ENCODE assay signal across 8 mouse cellular contexts in genomic region chr12:102416391-102416837, GRCm38 (mm10). TPM values are rescaled to one million over a fixed set of nuclear protein-coding genes. Genes with fewer than 3 reads are reported as not detected.
DNase-seq lines count a peak whose midpoint lies in the region; ATAC-seq and TF ChIP-seq lines count a peak whose summit lies in the region.
"Had no signal": no experiment of that assay in that cellular context is flagged by ENCODE, and none has a peak within 500 bp of the region (broad histone marks: within the 10 kb centered on the region; RNA-seq: fewer than 3 reads in every experiment).

No protein-coding gene starts in this region.

- H3K36me3 ChIP-seq in liver, adult 2 months (ENCODE audit: control insufficient read depth, insufficient read depth, low read length): peaks cover 9% of the 10 kb centered on the region
- H3K36me3 ChIP-seq in liver, embryonic 12.5 days: no peaks in the 10 kb centered on the region
- H3K36me3 ChIP-seq in heart, postnatal 0 days (replicated peaks; ENCODE audit: control insufficient read depth, insufficient read depth, low read length): no peaks in the 10 kb centered on the region
- no peaks in the 10 kb centered on the region for H3K36me3 ChIP-seq in liver, embryonic 14.5 days (replicated peaks; ENCODE audit: control insufficient read depth, insufficient read depth, low read depth)
- H3K36me3 ChIP-seq: midbrain, embryonic 12.5 days had no signal

- no peaks in the 10 kb centered on the region for H3K9me3 ChIP-seq in liver, embryonic 12.5 days (replicated peaks)
- H3K9me3 ChIP-seq in heart, postnatal 0 days (replicated peaks; ENCODE audit: control insufficient read depth, low read length): no peaks in the 10 kb centered on the region
- no peaks in the 10 kb centered on the region for H3K9me3 ChIP-seq in liver, embryonic 14.5 days (ENCODE audit: control insufficient read depth, low read length)
- H3K9me3 ChIP-seq: midbrain, embryonic 12.5 days had no signal

- ATAC-seq in liver, embryonic 12.5 days: no peak
- ATAC-seq in erythroblast, adult 5-6 weeks (replicated peaks; ENCODE audit: low FRiP score, poor library complexity, severe bottlenecking): 0 out of 2 replicates have a peak, but pooled peaks have one; percentile 55
- ATAC-seq in heart, postnatal 0 days (ENCODE audit: insufficient read depth, low read depth): peak; percentile 97
- ATAC-seq in liver, embryonic 14.5 days (ENCODE audit: insufficient read depth): 0 out of 2 replicates have a peak, but pooled peaks have one; percentile 21

- no peak overlapping the region; the same call in 1 of the 2 replicates for H3K9ac ChIP-seq in liver, adult 2 months (ENCODE audit: low read depth, low read length)
- no peak overlapping the region for H3K9ac ChIP-seq in liver, embryonic 12.5 days
- H3K9ac ChIP-seq in heart, postnatal 0 days (replicated peaks; ENCODE audit: low read depth, low read length): no peak overlapping the region
- no peak overlapping the region for H3K9ac ChIP-seq in liver, embryonic 14.5 days (replicated peaks)
- H3K9ac ChIP-seq: midbrain, embryonic 12.5 days had no signal

- H3K27me3 ChIP-seq in liver, adult 2 months (ENCODE audit: control insufficient read depth, insufficient read depth, low read length): no peaks in the 10 kb centered on the region
- H3K27me3 ChIP-seq in liver, embryonic 12.5 days (replicated peaks): no peaks in the 10 kb centered on the region
- H3K27me3 ChIP-seq in heart, postnatal 0 days (ENCODE audit: control insufficient read depth, insufficient read depth, low read length): no peaks in the 10 kb centered on the region
- no peaks in the 10 kb centered on the region for H3K27me3 ChIP-seq in liver, embryonic 14.5 days (ENCODE audit: control insufficient read depth, insufficient read depth, low read length)
- H3K27me3 ChIP-seq: midbrain, embryonic 12.5 days had no signal

- DNase-seq in liver, adult 2 months (ENCODE audit: extremely low read depth, low read depth, low spot score): peak; percentile 21
- DNase-seq in heart, postnatal 0 days (ENCODE audit: low spot score): peak; percentile 90
- DNase-seq in liver, embryonic 14.5 days (ENCODE audit: low read depth in 3 of 3, low spot score in 3 of 3): no peak
- DNase-seq in thymus, postnatal 36 days: no peak
- no peak for DNase-seq in thymus, postnatal 14 days

- H3K27ac ChIP-seq in liver, adult 2 months (replicated peaks; ENCODE audit: insufficient read depth, low read depth, low read length): peak overlapping the region; percentile 53; the same call in 1 of the 2 replicates
- no peak overlapping the region for H3K27ac ChIP-seq in liver, embryonic 12.5 days
- H3K27ac ChIP-seq in heart, postnatal 0 days (ENCODE audit: low read depth): peak overlapping the region; percentile 82
- no peak overlapping the region for H3K27ac ChIP-seq in liver, embryonic 14.5 days
- H3K27ac ChIP-seq: midbrain, embryonic 12.5 days had no signal

- WGBS in liver, adult 2 months: 64% methylated on average over 7 of the region's 7 CpGs
- 58% methylated on average over 7 of the region's 7 CpGs for WGBS in liver, embryonic 12.5 days (ENCODE audit: insufficient replicate concordance)
- 5% methylated on average over 7 of the region's 7 CpGs for WGBS in heart, postnatal 0 days
- 52% methylated on average over 7 of the region's 7 CpGs for WGBS in liver, embryonic 14.5 days (ENCODE audit: insufficient replicate concordance)

- TF ChIP-seq CTCF in liver, adult 2 months (IDR thresholded peaks at IDR 0.05; ENCODE audit: low read depth, low read length): no peak
- TF ChIP-seq CTCF in heart, postnatal 0 days (IDR thresholded peaks at IDR 0.05; ENCODE audit: low read depth): no peak
- no peak for TF ChIP-seq CTCF in liver, embryonic 14.5 days (IDR thresholded peaks at IDR 0.05; ENCODE audit: low read depth)

- TF ChIP-seq EP300 in heart, postnatal 0 days (IDR thresholded peaks at IDR 0.05; ENCODE audit: low read depth): peak; percentile 89
- TF ChIP-seq EP300 in liver, embryonic 14.5 days (IDR thresholded peaks at IDR 0.05; ENCODE audit: low read depth): no peak

- no peak for TF ChIP-seq POLR2A in liver, adult 2 months (IDR thresholded peaks at IDR 0.05; ENCODE audit: extremely low read depth, insufficient read depth, low read length)

- peaks cover 4% of the 10 kb centered on the region; the same call in 1 of the 2 replicates for H3K4me1 ChIP-seq in liver, adult 2 months (ENCODE audit: control insufficient read depth, insufficient read depth, low read length)
- peaks cover 28% of the 10 kb centered on the region for H3K4me1 ChIP-seq in liver, embryonic 12.5 days
- peaks cover 38% of the 10 kb centered on the region for H3K4me1 ChIP-seq in heart, postnatal 0 days (ENCODE audit: control insufficient read depth, insufficient read depth)
- peaks cover 7 to 17% of the 10 kb centered on the region in 2 experiments for H3K4me1 ChIP-seq in liver, embryonic 14.5 days (replicated peaks; ENCODE audit: control insufficient read depth in 2 of 2, insufficient read depth in 2 of 2, low read length in 1 of 2)

- no peak overlapping the region for H3K4me3 ChIP-seq in liver, adult 2 months (ENCODE audit: insufficient read depth, low read depth, low read length)
- H3K4me3 ChIP-seq in liver, embryonic 12.5 days: no peak overlapping the region
- H3K4me3 ChIP-seq in heart, postnatal 0 days (ENCODE audit: low read depth, low read length): no peak overlapping the region
- no peak overlapping the region for H3K4me3 ChIP-seq in liver, embryonic 14.5 days (ENCODE audit: insufficient read depth in 1 of 2, low read depth in 2 of 2, low read length in 2 of 2)
- H3K4me3 ChIP-seq: midbrain, embryonic 12.5 days had no signal

- H3K4me2 ChIP-seq in liver, embryonic 12.5 days: no peak overlapping the region
- H3K4me2 ChIP-seq in heart, postnatal 0 days (ENCODE audit: low read depth, low read length): no peak overlapping the region
- H3K4me2 ChIP-seq in liver, embryonic 14.5 days (ENCODE audit: low read depth): no peak overlapping the region
- H3K4me2 ChIP-seq: midbrain, embryonic 12.5 days had no signal

- H3K79me2 ChIP-seq in liver, adult 2 months (ENCODE audit: control insufficient read depth, insufficient read depth, low read length): no peaks in the 10 kb centered on the region

RNA-seq across cellular contexts. Expression of gene Lgmn, which starts 23.2 kb away (rescaled TPM):
- total RNA-seq in liver, adult 2 months (2014; rRNA removed): 59.6 and 60.6 TPM in 2 replicates
- 33.5 and 48.5 TPM in 2 replicates for polyA plus RNA-seq in liver, adult 2 months (2012; rRNA removed)
- polyA plus RNA-seq in liver, embryonic 12.5 days (2016; fragmentation: Nextera tagmentation; extraction: Ambion mirVana): 47.2 and 49.9 TPM in 2 replicates
- 27.1 and 37.8 TPM in 2 replicates for total RNA-seq in erythroblast, adult 5-6 weeks (2015; ENCODE audit: low replicate concordance)
- total RNA-seq in erythroblast, adult 5-6 weeks (2017; ENCODE audit: low replicate concordance): 26.2 and 29.1 TPM in 2 replicates
- total RNA-seq in heart, postnatal 0 days (2014; rRNA removed; ENCODE audit: low replicate concordance): 97.7 and 118 TPM in 2 replicates
- 94.0 and 96.0 TPM in 2 replicates for polyA plus RNA-seq in heart, postnatal 0 days (2015; fragmentation: Nextera tagmentation; extraction: Ambion mirVana)
- 36.3 and 38.6 TPM in 2 replicates for polyA plus RNA-seq in liver, embryonic 14.5 days (2012; rRNA removed)
- polyA plus RNA-seq in liver, embryonic 14.5 days (2014; fragmentation: Nextera tagmentation; extraction: Ambion mirVana): 58.5 and 59.7 TPM in 2 replicates

RNA-seq across cellular contexts. Expression of gene Golga5, which starts 52.5 kb away (rescaled TPM):
- 16.6 and 18.6 TPM in 2 replicates for total RNA-seq in liver, adult 2 months (2014; rRNA removed)
- 6.8 and 7.8 TPM in 2 replicates for polyA plus RNA-seq in liver, adult 2 months (2012; rRNA removed)
- 18.5 and 19.5 TPM in 2 replicates for polyA plus RNA-seq in liver, embryonic 12.5 days (2016; fragmentation: Nextera tagmentation; extraction: Ambion mirVana)
- total RNA-seq in erythroblast, adult 5-6 weeks (2015; ENCODE audit: low replicate concordance): 13.2 and 15.0 TPM in 2 replicates
- total RNA-seq in erythroblast, adult 5-6 weeks (2017; ENCODE audit: low replicate concordance): 15.6 and 29.0 TPM in 2 replicates
- total RNA-seq in heart, postnatal 0 days (2014; rRNA removed; ENCODE audit: low replicate concordance): 17.4 and 17.7 TPM in 2 replicates
- 23.5 and 24.0 TPM in 2 replicates for polyA plus RNA-seq in heart, postnatal 0 days (2015; fragmentation: Nextera tagmentation; extraction: Ambion mirVana)
- polyA plus RNA-seq in liver, embryonic 14.5 days (2012; rRNA removed): 5.2 and 10.1 TPM in 2 replicates
- polyA plus RNA-seq in liver, embryonic 14.5 days (2014; fragmentation: Nextera tagmentation; extraction: Ambion mirVana): 12.8 and 14.0 TPM in 2 replicates

Comparison
In these comparisons a context has a peak if more than half of its experiments do, and no peak if none do; other contexts are left out.
1. DNase-seq: peak in liver, adult 2 months (single experiment) and heart, postnatal 0 days (single experiment); none in liver, embryonic 14.5 days (0 of 3), thymus, postnatal 36 days (0 of 2) and thymus, postnatal 14 days (single experiment).
2. H3K27ac ChIP-seq: peak in liver, adult 2 months (single experiment) and heart, postnatal 0 days (single experiment); none in liver, embryonic 12.5 days (single experiment) and liver, embryonic 14.5 days (single experiment).